Mouse (Mus musculus): Measurements from ENCODE around the gene Fxyd2.

Fxyd2 gene

DNA sequence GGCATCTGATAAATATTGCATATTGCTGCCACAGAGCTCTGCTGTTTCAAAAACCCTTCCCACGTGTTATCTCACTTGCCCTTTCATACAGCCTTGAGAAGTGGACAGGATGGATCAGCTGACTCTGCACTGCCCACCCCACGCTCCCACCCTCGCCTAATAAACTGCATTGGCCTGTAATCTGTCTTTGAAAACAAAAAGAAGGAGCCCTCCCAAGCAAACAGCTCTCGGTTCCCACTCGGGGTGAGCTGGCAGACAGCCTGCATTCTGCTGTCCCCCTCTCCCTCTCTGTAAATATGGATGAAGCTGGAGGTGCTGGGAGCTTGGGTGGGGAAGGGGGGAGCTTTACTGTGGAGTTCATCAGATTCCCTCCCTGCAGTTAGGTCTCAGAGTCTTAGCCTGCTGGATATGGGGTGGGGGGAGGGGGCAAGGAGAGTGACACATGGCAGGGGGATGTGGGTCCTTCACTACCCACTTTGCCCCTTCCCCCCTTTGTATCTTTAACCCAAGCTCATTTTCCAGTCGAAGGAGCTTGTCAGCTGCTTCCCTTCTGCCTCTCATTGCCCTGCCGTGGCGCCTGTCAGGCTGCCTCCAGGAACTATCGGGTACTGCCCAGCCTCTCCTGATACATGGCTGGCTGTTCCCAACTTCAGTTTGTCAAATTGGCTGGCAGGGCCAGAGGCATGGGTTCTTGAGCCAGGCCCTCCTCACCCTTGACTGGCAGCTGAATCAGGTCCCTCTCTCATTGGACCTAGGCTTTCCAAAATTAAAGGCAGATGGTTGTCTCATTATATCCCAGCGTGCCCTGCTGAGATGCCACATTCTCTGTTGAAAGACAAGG is 18.8 kb upstream of the Fxyd2 start:
- DNase-seq (ENCODE audit: low read depth, low spot score), result no peak
- Histone ChIP-seq H3K36me3 (ENCODE audit: control insufficient read depth, insufficient read depth, low read length, poor library complexity, severe bottlenecking) (no peaks in the 10 kb centered on the region), H3K27me3 (ENCODE audit: control insufficient read depth, insufficient read depth, low read length, poor library complexity, severe bottlenecking) (no peaks in the 10 kb centered on the region)

GRCm38 (mm10) chr9:45382336-45382735 is 17.1 kb upstream of the Fxyd2 start:
- Histone ChIP-seq H3K27me3 (ENCODE audit: control insufficient read depth, insufficient read depth, low read length, poor library complexity, severe bottlenecking) (no peaks in the 10 kb centered on the region), H3K36me3 (ENCODE audit: control insufficient read depth, insufficient read depth, low read length, poor library complexity, severe bottlenecking) (no peaks in the 10 kb centered on the region)
- DNase-seq (ENCODE audit: low read depth, low spot score), result no peak

DNA sequence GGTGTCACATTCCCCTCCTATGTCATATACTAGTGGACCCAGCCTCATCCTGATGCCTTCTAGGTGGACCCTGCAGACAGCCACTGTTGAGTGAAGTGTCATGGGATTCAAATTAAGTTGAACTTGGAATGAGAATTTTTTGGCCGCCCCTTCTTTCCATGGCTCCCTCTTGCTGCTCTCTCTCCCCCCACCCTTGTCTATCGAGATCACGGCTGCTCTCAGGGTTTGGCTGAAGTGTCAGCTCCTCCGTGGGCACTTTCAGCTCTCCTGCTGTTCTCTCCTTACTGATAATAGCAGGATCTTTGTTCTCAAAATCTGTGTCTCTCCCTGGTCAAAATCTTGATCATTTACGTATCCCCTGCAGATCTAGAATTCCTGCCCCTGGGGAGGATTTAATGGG is 16.6 kb upstream of the Fxyd2 start:
- H3K36me3 ChIP-seq (ENCODE audit: control insufficient read depth, insufficient read depth, low read length, poor library complexity, severe bottlenecking), result no peaks in the 10 kb centered on the region
- no peak for DNase-seq (ENCODE audit: low read depth, low spot score)

DNA sequence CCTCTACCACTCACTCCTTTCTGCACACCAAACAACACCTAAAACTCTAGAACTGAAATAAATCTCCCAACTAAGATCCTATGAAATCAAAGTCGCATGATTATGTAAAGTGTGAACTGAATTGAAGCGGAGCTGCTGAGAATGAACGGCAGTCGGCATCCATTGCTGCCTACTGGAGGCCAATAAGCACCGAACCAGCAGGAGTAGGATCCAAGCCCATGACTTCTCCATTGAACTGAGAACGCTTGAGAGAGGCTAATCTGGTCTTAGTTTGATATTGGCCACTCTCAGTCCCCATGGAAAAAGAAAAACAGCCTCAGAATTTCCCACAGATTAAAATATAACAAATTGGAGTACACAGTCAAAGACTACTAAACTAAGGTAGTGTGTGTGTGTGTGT is 15.6 kb upstream of the Fxyd2 start:
- no peak for DNase-seq (ENCODE audit: low read depth, low spot score)
- Histone ChIP-seq H3K27me3 (ENCODE audit: control insufficient read depth, insufficient read depth, low read length, poor library complexity, severe bottlenecking) (no peaks in the 10 kb centered on the region), H3K36me3 (ENCODE audit: control insufficient read depth, insufficient read depth, low read length, poor library complexity, severe bottlenecking) (no peaks in the 10 kb centered on the region)

More for the DNA sequence above, 16.6 kb upstream of the Fxyd2 start:
- no peaks in the 10 kb centered on the region for H3K27me3 ChIP-seq (ENCODE audit: control insufficient read depth, insufficient read depth, low read length, poor library complexity, severe bottlenecking)

- H3K27me3 ChIP-seq (ENCODE audit: control insufficient read depth, insufficient read depth, low read length, poor library complexity, severe bottlenecking), result no peaks in the 10 kb centered on the region
- no peaks in the 10 kb centered on the region for H3K36me3 ChIP-seq (ENCODE audit: control insufficient read depth, insufficient read depth, low read length, poor library complexity, severe bottlenecking)
- peak; percentile 21 for DNase-seq (ENCODE audit: low read depth, low spot score)
These were observed 12.8 kb upstream of the Fxyd2 start for GRCm38 (mm10) chr9:45386698-45387097.

DNA sequence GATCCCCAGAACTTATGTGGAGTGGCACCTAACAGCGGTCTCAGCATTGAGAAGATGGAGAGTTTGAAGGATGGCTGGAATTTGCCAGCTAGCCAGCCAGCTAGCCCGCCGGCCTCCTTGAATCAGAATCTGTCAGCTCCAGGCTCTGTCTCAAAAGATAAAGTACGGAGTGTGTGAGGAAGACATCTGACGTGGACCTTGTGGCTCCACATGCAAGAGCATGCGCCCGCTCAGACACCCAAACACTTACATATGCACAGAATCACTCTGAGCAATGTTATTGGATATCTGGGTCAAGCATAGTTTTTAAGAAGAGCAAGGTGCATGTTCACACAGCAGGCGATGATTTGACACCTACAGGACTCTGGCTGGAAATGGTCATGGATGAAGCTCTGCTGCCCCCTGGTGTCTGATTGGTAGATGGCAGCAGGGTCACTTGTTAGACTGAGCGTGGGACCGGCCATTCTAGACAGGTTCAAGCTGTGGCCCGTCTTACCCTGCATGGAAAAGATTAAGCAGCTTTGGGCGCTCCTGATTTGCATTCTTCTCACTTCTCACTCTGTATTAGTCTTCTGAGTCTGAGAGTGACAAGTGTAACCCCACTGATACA is 11.0 kb upstream of the Fxyd2 start:
- DNase-seq (ENCODE audit: low read depth, low spot score), result peak; percentile 93
- no peaks in the 10 kb centered on the region for H3K27me3 ChIP-seq (ENCODE audit: control insufficient read depth, insufficient read depth, low read length, poor library complexity, severe bottlenecking)
- no peaks in the 10 kb centered on the region for H3K36me3 ChIP-seq (ENCODE audit: control insufficient read depth, insufficient read depth, low read length, poor library complexity, severe bottlenecking)

DNA sequence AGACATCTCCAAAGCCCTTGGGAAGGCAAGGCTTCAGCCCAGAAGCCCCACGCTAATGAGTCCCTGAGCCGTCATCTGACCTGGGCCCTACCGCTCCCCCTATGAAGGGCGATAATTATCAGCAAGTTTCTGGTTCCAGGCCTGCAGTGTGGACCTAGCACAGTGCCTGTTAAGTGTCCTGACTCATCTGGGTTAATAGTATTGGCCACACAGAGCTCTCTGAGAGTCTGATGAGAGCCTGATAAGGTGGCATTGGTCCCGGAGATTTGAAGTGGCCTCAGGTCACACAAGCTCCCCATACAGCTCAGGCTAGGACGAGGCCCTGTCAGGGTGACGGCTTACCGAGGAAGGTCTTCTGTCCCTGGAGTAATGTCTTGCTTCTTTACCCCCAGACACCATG is 9.9 kb upstream of the Fxyd2 start:
- Histone ChIP-seq H3K27me3 (ENCODE audit: control insufficient read depth, insufficient read depth, low read length, poor library complexity, severe bottlenecking) (no peaks in the 10 kb centered on the region), H3K36me3 (ENCODE audit: control insufficient read depth, insufficient read depth, low read length, poor library complexity, severe bottlenecking) (no peaks in the 10 kb centered on the region)
- DNase-seq (ENCODE audit: low read depth, low spot score), result no peak

DNA sequence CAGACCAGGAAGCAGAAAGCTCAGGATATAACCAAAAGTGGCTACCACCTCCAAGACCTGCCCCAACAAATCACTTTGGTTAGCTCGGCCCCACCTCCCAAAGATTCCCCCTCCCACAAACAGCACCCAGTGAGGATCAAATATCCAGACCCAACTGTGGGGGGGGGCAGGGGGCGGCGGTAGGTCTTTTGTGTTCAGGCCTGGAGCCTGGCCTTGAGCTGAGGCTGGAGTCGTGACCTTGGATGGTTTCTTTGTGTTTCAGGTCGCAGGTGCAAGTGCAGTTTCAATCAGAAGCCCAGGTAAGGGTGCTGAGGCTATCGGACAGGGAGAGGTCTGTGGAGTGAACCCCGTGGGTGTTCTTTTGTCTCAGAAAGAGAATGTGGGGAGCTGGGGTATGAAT is 8.2 kb upstream of the Fxyd2 start:
- DNase-seq (ENCODE audit: low read depth, low spot score), result no peak
- H3K36me3 ChIP-seq (ENCODE audit: control insufficient read depth, insufficient read depth, low read length, poor library complexity, severe bottlenecking), result no peaks in the 10 kb centered on the region
- no peaks in the 10 kb centered on the region for H3K27me3 ChIP-seq (ENCODE audit: control insufficient read depth, insufficient read depth, low read length, poor library complexity, severe bottlenecking)

DNA sequence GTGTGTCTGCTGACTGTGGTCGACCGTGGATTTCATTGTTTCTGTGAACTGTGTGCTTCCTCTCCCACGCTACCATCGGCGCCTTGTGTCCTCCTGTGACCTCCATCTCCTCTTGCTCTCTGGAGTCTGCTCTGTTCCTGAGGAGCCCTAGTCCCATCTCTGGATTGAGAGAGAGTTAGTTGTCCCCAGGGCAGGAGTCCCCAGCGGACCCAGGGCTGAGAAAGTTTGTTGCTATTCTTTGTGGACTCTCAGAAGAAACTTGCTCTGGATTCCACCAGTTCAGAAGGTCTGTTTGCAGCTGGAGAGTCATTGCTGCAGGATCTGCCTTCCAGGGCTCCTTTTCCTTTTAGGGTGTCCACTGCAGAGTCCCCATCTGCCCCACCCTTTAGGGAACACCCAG is 4.3 kb upstream of the Fxyd2 start:
- Histone ChIP-seq H3K36me3 (ENCODE audit: control insufficient read depth, insufficient read depth, low read length, poor library complexity, severe bottlenecking) (no peaks in the 10 kb centered on the region), H3K27me3 (ENCODE audit: control insufficient read depth, insufficient read depth, low read length, poor library complexity, severe bottlenecking) (no peaks in the 10 kb centered on the region)
- DNase-seq (ENCODE audit: low read depth, low spot score), result no peak

GRCm38 (mm10) chr9:45395796-45396195 is 3.7 kb upstream of the Fxyd2 start:
- H3K36me3 ChIP-seq (ENCODE audit: control insufficient read depth, insufficient read depth, low read length, poor library complexity, severe bottlenecking), result no peaks in the 10 kb centered on the region
- DNase-seq (ENCODE audit: low read depth, low spot score), result no peak
- no peaks in the 10 kb centered on the region for H3K27me3 ChIP-seq (ENCODE audit: control insufficient read depth, insufficient read depth, low read length, poor library complexity, severe bottlenecking)

GRCm38 (mm10) chr9:45398336-45398735 is 1.1 kb upstream of the Fxyd2 start:
- DNase-seq (ENCODE audit: low read depth, low spot score), result no peak
- Histone ChIP-seq H3K36me3 (ENCODE audit: control insufficient read depth, insufficient read depth, low read length, poor library complexity, severe bottlenecking) (no peaks in the 10 kb centered on the region), H3K27me3 (ENCODE audit: control insufficient read depth, insufficient read depth, low read length, poor library complexity, severe bottlenecking) (no peaks in the 10 kb centered on the region)

- Histone ChIP-seq H3K36me3 (ENCODE audit: control insufficient read depth, insufficient read depth, low read length, poor library complexity, severe bottlenecking) (no peaks in the 10 kb centered on the region), H3K27me3 (ENCODE audit: control insufficient read depth, insufficient read depth, low read length, poor library complexity, severe bottlenecking) (no peaks in the 10 kb centered on the region)
- DNase-seq (ENCODE audit: low read depth, low spot score), result no peak
These were observed 2.4 kb downstream of the Fxyd2 start for GRCm38 (mm10) chr9:45401851-45402250.

DNA sequence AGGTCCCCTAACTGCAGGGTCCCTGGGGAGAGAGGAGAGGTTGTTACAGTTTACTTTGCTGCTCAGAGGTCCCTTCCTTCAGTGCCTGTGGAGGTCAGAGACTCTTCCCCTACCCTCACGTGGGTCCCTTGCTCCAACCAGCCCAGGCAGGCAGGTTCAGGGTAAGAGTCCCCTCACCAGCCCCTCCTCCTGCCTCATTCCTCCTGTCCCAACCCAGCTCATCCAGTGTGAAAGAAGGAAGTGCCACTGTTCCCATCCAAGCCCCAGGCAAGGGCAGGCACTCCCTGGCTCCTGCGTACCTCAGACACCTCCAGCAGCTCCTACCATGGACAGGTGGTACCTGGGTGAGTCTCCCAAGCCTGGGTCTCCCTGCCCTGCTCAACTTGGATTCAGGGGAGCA is 3.5 kb downstream of the Fxyd2 start:
- Histone ChIP-seq H3K27me3 (ENCODE audit: control insufficient read depth, insufficient read depth, low read length, poor library complexity, severe bottlenecking) (no peaks in the 10 kb centered on the region), H3K36me3 (ENCODE audit: control insufficient read depth, insufficient read depth, low read length, poor library complexity, severe bottlenecking) (no peaks in the 10 kb centered on the region)
- no peak for DNase-seq (ENCODE audit: low read depth, low spot score)

GRCm38 (mm10) chr9:45405694-45406093 is 6.2 kb downstream of the Fxyd2 start:
- Histone ChIP-seq H3K36me3 (ENCODE audit: control insufficient read depth, insufficient read depth, low read length, poor library complexity, severe bottlenecking) (no peaks in the 10 kb centered on the region), H3K27me3 (ENCODE audit: control insufficient read depth, insufficient read depth, low read length, poor library complexity, severe bottlenecking) (no peaks in the 10 kb centered on the region)
- DNase-seq (ENCODE audit: low read depth, low spot score), result no peak

DNA sequence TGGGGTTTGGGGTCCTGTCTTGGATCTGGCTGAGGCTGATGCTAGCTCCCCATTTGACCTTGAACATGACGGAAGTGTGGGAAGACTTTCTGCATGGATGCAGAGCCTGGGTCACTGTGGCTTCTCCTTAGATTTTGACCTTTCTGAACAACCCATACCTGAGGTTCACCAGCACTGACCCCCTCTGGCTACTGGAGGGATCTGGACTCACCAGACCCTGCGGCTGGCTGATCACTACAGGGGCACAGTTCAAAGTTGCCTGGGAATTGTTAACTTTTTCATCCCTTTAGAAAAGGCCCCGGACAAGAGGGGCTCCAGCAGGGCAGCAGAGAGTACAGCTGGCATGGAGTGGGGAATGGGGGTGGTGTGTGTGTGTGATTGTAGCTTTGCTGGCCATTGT is 7.3 kb downstream of the Fxyd2 start:
- no peak for DNase-seq (ENCODE audit: low read depth, low spot score)
- no peaks in the 10 kb centered on the region for H3K27me3 ChIP-seq (ENCODE audit: control insufficient read depth, insufficient read depth, low read length, poor library complexity, severe bottlenecking)
- no peaks in the 10 kb centered on the region for H3K36me3 ChIP-seq (ENCODE audit: control insufficient read depth, insufficient read depth, low read length, poor library complexity, severe bottlenecking)
